Mouse (Mus musculus): ENCODE measurements around the gene Grik5. TPM values are rescaled to one million over a fixed set of nuclear protein-coding genes. Genes with fewer than 3 reads are reported as not detected.
A peak's percentile ranks its signal among the peaks of the same experiment; 100 is the strongest.

The Grik5 gene
- total RNA-seq, 2 experiments from 2014 or later, result 0.72 to 5.0 TPM

- peak; percentile 93 for ATAC-seq (replicated peaks; ENCODE audit: poor library complexity, severe bottlenecking)
Measured at GRCm38 (mm10) chr7:25000211-25000610, 71.9 kb downstream of the Grik5 start.

- no peak for ATAC-seq (replicated peaks; ENCODE audit: poor library complexity, severe bottlenecking)
Measured at GRCm38 (mm10) chr7:24993081-24993480, 79.1 kb downstream of the Grik5 start.

DNA sequence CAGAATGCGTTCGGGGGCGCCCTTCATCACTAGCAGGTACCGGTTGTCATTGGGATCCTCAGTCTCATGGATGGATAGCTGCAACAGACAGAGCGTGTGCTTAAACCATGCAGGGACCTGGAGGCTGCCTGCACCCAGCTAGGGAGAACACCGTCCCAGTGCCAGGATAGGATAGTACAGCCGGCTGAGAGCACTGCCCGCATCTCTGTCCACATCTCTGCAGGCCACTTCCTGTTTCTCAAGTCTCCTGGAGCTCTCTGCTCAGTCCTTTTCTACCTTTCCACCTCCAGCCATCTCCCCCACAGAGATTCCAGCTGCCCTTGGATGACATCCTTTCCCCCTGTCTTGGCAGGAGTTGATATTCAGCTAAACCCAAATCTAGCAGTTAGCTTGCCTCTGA, 81.7 kb downstream of the Grik5 start:
- peak; percentile 41; the same call in 1 of the 2 replicates for ATAC-seq (replicated peaks; ENCODE audit: poor library complexity, severe bottlenecking)

GRCm38 (mm10) chr7:24987941-24988340, 84.2 kb downstream of the Grik5 start:
- no peak for ATAC-seq (replicated peaks; ENCODE audit: poor library complexity, severe bottlenecking)

DNA sequence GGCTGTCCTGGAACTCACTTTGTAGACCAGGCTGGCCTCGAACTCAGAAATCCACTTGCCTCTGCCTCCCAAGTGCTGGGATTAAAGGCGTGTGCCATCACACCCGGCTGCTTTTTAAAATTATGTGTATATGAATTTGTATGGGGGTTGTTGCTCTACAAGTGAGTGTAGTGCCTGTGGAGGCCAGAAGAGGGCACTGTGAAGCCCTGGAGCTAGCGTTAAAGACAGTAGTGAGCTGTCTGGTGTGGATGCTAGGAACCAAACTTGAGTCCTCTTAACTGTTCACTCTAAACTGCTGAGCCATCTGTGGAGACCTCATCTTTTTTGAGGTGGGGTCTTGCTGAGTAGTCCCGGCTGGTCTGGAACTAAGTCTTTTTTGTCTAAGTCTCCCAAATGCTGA, 86.3 kb downstream of the Grik5 start:
- ATAC-seq (replicated peaks; ENCODE audit: poor library complexity, severe bottlenecking), result no peak

DNA sequence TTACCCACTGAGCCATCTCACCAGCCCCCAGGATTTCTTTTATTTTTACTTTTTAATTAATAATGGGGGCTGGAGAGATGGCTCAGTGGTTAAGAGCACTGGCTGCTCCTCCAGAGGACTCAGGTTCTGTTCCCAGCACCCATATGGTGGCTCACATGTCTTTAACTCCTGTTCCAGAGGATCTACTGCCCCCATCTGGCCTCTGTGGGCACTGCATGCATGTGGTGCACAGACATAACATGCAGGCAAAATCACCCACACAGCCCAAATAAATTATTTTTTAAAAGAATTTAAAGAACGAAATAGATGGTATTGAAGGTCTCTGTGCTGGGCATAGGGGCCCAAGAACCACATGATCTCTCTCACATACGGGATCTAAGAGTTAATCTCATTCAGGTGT, 87.8 kb downstream of the Grik5 start:
- ATAC-seq (replicated peaks; ENCODE audit: poor library complexity, severe bottlenecking), result no peak

DNA sequence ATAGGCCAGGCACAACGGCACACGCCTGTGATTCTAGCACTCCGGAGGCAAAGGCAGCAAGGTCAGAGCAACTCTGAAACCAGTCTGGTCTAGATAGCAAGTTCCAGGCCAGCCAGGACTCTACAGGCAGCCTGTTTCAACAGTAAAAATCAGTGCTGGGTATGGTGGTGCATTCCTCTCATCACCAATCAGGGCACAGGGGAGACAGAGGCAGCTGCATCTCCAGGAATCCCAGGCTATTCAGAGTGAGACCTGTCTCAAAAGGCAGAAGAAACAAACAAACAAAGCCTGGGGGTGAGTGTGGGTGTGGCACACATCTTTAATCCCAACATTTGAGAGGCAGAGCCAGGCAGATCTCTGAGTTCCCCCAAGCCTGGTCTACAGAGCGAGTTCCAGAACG, 88.8 kb downstream of the Grik5 start:
- no peak for ATAC-seq (replicated peaks; ENCODE audit: poor library complexity, severe bottlenecking)

GRCm38 (mm10) chr7:24980439-24980838, 91.7 kb downstream of the Grik5 start:
- no peak for ATAC-seq (replicated peaks; ENCODE audit: poor library complexity, severe bottlenecking)

DNA sequence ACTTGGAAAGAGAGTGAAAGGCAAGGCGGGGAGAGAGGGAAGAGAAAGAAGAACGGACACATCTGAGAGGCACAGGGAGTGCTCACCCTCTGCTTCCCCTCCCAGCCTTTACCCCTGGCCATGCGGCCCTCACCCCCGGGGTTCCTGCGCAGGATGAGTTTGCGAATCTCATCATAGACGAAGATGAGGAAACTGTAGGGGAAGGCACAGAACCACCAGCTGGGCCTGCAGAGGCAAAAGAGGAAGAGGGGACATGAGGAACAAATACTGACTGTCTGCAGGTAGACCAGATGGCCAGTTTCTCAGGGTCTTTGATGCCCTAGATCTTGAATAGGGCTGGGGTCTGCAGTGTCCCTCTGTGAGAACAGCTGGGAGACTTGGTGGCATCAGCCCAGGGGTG, 93.4 kb downstream of the Grik5 start:
- ATAC-seq (replicated peaks; ENCODE audit: poor library complexity, severe bottlenecking), result peak; percentile 91

GRCm38 (mm10) chr7:24974893-24975595, 97.1 kb downstream of the Grik5 start:
- peak; percentile 23 for ATAC-seq (replicated peaks; ENCODE audit: poor library complexity, severe bottlenecking)

- ATAC-seq (replicated peaks; ENCODE audit: poor library complexity, severe bottlenecking), result no peak
Measured at GRCm38 (mm10) chr7:24973902-24974301, 98.2 kb downstream of the Grik5 start.

- ATAC-seq (replicated peaks; ENCODE audit: poor library complexity, severe bottlenecking), result no peak
Measured at GRCm38 (mm10) chr7:24973208-24973607, 98.9 kb downstream of the Grik5 start.

DNA sequence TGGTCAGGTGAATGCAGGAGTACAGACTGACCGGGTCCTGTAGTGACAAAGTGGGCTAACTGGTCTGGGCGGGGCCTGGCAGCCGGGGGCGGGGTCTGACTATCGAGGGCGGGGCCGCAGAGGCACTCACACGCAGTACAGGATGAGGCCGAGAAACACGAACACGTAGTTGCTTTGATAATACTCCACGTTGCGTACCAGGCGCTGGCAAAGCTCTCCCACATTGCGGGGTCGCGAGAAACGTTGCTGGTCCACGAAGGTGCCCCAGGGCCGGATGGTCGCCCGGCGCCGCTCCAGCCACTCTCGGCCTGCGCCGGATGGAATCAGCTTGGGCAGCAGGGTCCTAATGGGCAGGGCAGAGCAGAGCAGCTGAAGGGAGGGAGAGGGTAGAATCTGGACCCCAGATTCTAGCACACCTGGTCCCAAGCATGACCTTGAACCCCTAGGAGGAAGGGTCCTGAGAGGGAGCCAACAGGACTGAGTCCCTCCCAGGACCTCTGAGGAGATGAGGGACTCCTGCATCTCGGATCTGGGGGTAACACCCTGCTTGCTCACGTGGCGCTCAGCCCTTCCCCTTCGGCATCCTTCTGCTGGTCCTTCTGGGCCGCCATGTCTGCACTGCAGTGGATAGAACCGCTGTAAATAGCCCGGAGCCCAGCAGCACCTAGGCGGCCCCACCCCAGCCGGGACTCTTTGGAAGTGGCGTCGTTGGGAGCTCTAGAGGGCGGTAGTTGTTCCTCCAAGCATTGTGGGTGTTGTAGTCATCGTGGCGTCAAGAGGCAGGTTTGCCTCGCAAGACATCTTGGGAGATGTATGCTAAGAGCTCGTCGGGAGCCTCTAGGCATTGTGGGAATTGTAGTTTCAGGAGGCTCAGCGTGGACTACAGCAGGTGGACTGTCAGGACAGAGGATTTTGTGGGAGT, 99.9 kb downstream of the Grik5 start, which contains the start of gene Rabac1:
Gene Rabac1 (minus strand): TSS at position 783 of the 922 bp plus-strand sequence.
- ATAC-seq (replicated peaks; ENCODE audit: poor library complexity, severe bottlenecking), result peak; percentile 89

DNA sequence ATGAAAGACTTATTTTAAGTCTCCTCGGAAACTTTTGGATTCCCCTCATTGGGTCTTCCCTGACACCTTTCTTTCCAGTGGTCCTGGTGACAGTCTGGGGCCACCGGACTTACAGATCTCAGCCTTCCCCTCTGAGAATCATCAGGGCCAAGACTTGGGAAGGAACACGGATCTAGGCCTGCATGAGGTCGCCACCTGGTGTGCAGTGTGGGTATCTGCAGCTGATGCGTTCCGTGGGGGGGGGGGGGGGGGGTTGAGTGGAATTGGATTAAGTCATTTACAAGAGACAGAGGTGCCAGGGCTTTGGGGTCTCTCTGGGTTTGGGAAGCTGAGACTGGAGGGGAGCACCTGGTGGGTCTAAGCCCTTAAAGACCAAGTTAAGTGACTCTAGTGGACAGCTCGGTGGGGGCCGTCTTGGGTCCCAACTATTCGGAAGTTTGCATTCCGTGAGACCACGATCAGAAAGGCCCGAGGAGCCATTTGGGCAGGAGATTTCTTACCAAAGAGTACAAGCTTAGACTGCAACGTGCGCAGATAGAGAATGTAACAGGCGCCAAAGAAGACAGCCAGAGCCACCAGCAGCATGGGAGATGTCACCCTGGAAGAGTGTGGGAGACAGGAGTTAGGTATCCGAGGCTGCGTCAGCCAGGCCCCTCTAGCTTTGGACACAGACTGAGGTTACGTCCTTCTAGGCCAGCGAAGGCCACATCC, 100.7 kb downstream of the Grik5 start:
- ATAC-seq (replicated peaks; ENCODE audit: poor library complexity, severe bottlenecking), result peak; percentile 25; the same call in 1 of the 2 replicates

DNA sequence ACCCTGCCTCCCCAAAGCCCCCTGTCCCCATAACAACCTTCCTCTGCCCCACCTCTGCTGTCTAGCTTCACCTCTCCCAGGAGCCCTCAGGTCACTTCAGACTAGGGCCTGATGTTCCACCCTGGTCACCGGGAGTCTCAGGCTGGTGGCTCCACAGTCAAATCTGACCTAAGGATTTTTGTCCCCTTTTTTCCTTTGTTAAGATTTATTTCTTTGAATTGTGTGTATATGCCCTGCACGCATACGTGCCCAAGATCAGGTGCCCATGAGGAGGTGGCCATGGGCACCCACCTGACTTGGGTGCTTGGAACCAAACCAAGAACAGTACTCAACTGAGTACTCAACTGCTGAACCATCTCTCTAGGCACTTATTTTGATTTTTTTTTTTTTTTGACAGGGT, 101.8 kb downstream of the Grik5 start:
- ATAC-seq (replicated peaks; ENCODE audit: poor library complexity, severe bottlenecking), result no peak

- no peak for ATAC-seq (replicated peaks; ENCODE audit: poor library complexity, severe bottlenecking)
Measured at GRCm38 (mm10) chr7:24969805-24970204, 102.3 kb downstream of the Grik5 start.

DNA sequence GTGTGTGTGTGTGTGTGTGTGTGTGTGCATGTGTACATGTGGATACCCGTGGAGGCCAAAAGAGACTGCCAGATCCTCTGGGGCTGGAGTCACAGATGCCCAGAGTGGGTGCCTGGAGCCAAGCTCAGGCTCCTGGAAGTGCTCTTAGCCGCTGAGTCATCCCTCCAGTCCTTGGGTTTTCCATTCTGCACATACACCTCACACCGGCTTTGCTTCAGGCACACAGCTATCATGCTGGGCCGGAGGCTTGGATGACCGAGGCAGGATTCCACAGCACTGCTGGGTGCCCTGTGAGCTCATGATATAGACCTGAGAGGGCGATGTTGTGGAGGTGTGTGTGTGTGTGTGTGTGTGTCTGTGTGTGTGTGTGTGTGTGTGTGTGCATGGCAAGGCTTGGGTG, 103.7 kb downstream of the Grik5 start:
- no peak for ATAC-seq (replicated peaks; ENCODE audit: poor library complexity, severe bottlenecking)

GRCm38 (mm10) chr7:24967966-24968365, 104.2 kb downstream of the Grik5 start:
- ATAC-seq (replicated peaks; ENCODE audit: poor library complexity, severe bottlenecking), result no peak

DNA sequence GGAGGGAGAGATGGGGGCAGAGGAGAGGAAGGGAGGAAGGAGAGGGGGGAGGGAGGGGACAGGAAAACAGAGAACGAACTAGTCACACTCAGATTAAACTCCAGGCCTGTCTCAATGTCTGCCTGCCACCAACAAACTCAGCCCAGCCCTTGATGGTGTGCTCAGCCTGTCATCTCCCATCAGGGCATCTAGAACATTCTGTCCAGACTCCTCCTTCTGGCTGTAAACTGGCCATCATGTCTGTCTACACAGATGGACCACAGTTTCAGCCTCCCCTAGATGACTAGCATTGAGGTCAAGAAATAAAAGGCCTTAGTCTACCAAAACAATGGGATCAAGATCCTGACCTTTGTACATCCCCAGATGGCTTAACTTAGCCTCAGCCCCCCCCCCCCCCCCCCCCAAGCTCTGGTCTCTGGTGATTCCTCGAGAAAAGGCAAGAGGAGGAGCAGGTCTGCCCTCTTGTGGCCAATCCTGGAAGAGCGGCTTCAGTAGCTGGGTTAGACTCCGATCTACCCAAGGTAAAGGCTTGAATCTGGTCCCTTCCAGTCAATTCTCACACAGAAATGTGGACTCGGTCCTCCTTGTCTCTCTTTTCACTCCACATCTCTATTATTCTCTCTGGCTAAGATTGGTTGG, 107.1 kb downstream of the Grik5 start:
- ATAC-seq (replicated peaks; ENCODE audit: poor library complexity, severe bottlenecking), result peak; percentile 86

GRCm38 (mm10) chr7:24964288-24964687, 107.9 kb downstream of the Grik5 start:
- ATAC-seq (replicated peaks; ENCODE audit: poor library complexity, severe bottlenecking), result no peak
